Mouse (Mus musculus) E14TG2a.4 (cell line): ENCODE measurements around the gene Ttll11.

Experiments
- CTCF ChIP-seq: conservative IDR thresholded peaks from 2 replicates; pipeline ENCODE4 v1.5.1; 2014; ENCODE audit warnings: low read length
- NANOG ChIP-seq: IDR thresholded peaks from 2 replicates; pipeline ENCODE4 v1.6.1; 2014; ENCODE audit warnings: borderline replicate concordance, low read length, mixed read lengths
- POU5F1 ChIP-seq: IDR thresholded peaks from 2 replicates; pipeline ENCODE4 v1.6.1; 2014; ENCODE audit warnings: low read length, borderline replicate concordance

DNA sequence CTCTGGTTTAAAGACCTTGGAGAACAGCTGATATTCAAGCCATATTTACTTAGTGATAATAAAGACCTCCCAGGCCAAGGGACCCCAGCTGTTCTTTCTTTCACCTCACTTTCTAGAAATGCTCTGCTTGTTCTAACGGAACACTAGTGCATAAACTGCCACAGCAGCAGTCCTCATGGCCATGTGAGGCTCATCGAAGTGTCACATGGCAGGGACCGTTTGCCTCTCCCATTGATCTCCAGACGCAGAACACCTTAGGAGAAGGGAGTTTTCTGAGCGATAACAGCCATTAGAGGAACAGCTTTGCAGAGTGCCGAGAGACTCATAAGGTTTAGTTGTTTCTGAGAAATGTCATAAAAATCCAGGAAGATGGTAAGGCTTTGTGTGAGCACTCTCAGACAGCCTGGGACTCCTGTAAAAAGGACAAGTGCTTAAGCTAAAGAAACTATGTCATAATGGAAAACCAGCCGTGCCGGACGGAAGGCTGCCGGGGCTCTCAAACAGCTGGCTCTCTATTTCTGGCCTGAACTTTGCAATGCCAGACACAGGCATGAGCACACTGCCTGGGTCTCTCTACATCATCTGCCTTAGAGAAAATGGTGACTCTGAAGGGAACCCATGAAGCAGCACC lies 13.7 kb downstream of the Ttll11 start:
- TF ChIP-seq CTCF (no peak), NANOG (no peak), POU5F1 (no peak)
